Mouse (Mus musculus): Measurements from ENCODE around the gene Wrnip1. TPM values are rescaled to one million over a fixed set of nuclear protein-coding genes. Genes with fewer than 3 reads are reported as not detected.
A peak's percentile ranks its signal among the peaks of the same experiment; 100 is the strongest.

The Wrnip1 gene
- polyA plus RNA-seq, 1 experiment from 2014 or later, result 19.5 TPM

DNA sequence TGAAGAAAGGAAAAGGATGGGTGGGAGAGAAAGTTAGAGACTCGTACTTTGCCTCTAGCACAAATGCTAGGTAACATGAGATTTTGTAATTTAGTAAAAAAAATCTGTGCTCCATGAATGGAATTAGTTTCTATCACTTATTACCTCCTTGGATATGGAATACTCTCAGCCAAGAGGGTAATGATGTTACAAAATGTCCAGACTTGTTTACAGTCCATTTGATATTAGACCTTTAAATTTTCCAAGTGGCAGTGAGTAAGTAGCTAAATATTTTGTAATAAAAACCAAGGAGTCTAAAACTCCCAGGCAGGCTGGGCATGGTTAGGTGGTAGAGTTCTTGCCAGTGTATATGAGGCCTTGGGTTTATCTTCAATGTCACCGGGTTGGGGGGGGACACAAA is 14.3 kb upstream of the Wrnip1 start:
- no peaks in the 10 kb centered on the region for H3K9me3 ChIP-seq (replicated peaks)
- 94% methylated on average over 2 of the region's 2 CpGs for WGBS
- DNase-seq (ENCODE audit: low spot score), result no peak
- no peaks in the 10 kb centered on the region for H3K4me1 ChIP-seq
- H3K36me3 ChIP-seq, result no peaks in the 10 kb centered on the region
- no peak overlapping the region for H3K27ac ChIP-seq (replicated peaks)
- H3K27me3 ChIP-seq (ENCODE audit: low read depth, poor library complexity, severe bottlenecking), result no peaks in the 10 kb centered on the region
- no peak overlapping the region for H3K4me3 ChIP-seq

DNA sequence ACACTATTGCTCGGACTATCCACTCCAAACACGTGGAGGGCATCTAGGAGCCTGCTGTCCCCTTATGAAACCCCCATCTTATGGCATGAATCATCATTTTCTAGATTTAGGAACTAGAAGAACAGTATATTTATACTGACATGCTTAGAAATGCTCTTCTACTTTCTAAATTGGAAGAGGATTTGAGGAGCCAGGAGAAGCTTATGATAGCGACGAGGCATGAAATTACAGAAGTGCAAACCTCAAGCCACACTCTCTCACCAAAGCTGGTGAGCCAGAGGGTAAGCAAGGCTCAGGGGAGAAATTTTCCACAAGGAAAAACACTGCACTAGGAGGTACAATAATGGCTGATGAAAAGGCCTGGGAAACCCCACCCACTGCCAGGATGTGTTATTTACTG is 12.1 kb upstream of the Wrnip1 start:
- H3K36me3 ChIP-seq, result no peaks in the 10 kb centered on the region
- WGBS, result 79% methylated on average over 4 of the region's 4 CpGs
- DNase-seq (ENCODE audit: low spot score), result no peak
- H3K4me1 ChIP-seq, result no peaks in the 10 kb centered on the region
- H3K4me3 ChIP-seq, result no peak overlapping the region
- no peaks in the 10 kb centered on the region for H3K9me3 ChIP-seq (replicated peaks)
- no peaks in the 10 kb centered on the region for H3K27me3 ChIP-seq (ENCODE audit: low read depth, poor library complexity, severe bottlenecking)
- no peak overlapping the region for H3K27ac ChIP-seq (replicated peaks)

- no peaks in the 10 kb centered on the region for H3K36me3 ChIP-seq
- H3K9me3 ChIP-seq (replicated peaks), result no peaks in the 10 kb centered on the region
- no peak for DNase-seq (ENCODE audit: low spot score)
- no peaks in the 10 kb centered on the region for H3K27me3 ChIP-seq (ENCODE audit: low read depth, poor library complexity, severe bottlenecking)
- WGBS, result 81% methylated on average over 2 of the region's 2 CpGs
- H3K4me1 ChIP-seq, result no peaks in the 10 kb centered on the region
- H3K4me3 ChIP-seq, result no peak overlapping the region
- no peak overlapping the region for H3K27ac ChIP-seq (replicated peaks)
Observed at GRCm38 (mm10) chr13:32794619-32795018, 7.2 kb upstream of the Wrnip1 start.

GRCm38 (mm10) chr13:32795166-32795565 is 6.7 kb upstream of the Wrnip1 start:
- Histone ChIP-seq H3K4me1 (no peaks in the 10 kb centered on the region), H3K4me3 (no peak overlapping the region), H3K36me3 (no peaks in the 10 kb centered on the region), H3K9me3 (replicated peaks) (no peaks in the 10 kb centered on the region), H3K27ac (replicated peaks) (no peak overlapping the region), H3K27me3 (ENCODE audit: low read depth, poor library complexity, severe bottlenecking) (no peaks in the 10 kb centered on the region)
- 91% methylated on average over 5 of the region's 5 CpGs for WGBS
- no peak for DNase-seq (ENCODE audit: low spot score)

DNA sequence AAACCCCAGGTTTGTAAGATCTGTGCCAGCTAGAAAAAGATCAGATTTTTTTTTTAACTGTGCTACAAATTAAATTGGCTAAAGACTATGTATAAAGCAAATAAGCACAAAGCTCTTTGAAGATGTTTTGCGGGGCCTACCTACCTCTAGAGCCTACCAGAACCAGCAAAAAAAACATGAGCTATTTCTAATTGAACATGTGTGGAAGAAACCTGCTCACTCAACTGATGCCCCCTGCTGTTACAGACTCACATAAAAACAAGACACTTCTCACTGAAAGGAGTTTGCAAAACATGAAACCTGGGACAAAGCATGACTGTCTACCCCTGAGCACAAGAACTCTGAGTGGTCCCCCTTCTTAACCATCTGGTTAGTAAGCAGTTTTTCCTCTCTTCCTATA is 4.8 kb upstream of the Wrnip1 start:
- Histone ChIP-seq H3K4me3 (no peak overlapping the region), H3K27me3 (ENCODE audit: low read depth, poor library complexity, severe bottlenecking) (no peaks in the 10 kb centered on the region), H3K36me3 (no peaks in the 10 kb centered on the region), H3K27ac (replicated peaks) (no peak overlapping the region), H3K9me3 (replicated peaks) (no peaks in the 10 kb centered on the region), H3K4me1 (peaks cover 8% of the 10 kb centered on the region)
- DNase-seq (ENCODE audit: low spot score), result no peak
- 91% methylated on average over 1 of the region's 1 CpGs for WGBS

GRCm38 (mm10) chr13:32799131-32799530 is 2.7 kb upstream of the Wrnip1 start:
- Histone ChIP-seq H3K36me3 (no peaks in the 10 kb centered on the region), H3K4me1 (peaks cover 29% of the 10 kb centered on the region), H3K9me3 (replicated peaks) (no peaks in the 10 kb centered on the region), H3K4me3 (no peak overlapping the region), H3K27me3 (ENCODE audit: low read depth, poor library complexity, severe bottlenecking) (no peaks in the 10 kb centered on the region), H3K27ac (replicated peaks) (no peak overlapping the region)
- no peak for DNase-seq (ENCODE audit: low spot score)
- 74% methylated on average over 2 of the region's 2 CpGs for WGBS

DNA sequence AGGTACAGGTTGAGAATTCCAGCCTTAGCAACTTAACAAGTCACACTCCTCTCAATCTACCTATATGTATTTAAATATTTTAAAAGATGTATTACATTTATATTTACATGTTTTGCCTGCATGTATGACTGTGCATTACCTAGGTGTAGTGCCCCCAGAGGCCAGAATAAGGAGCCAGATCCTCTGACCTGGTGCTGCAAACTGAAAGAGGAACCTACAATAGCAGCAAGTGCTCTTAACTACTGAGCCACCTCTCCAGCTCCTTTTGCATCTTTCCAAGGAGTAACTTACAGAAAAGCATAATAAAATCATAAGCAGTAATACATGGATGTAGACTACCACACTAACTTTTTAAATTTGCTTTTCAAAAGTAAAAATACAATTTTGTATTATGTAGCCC is 979 bp upstream of the Wrnip1 start:
- Histone ChIP-seq H3K36me3 (no peaks in the 10 kb centered on the region), H3K9me3 (replicated peaks) (no peaks in the 10 kb centered on the region), H3K4me1 (peaks cover 44% of the 10 kb centered on the region), H3K27ac (replicated peaks) (no peak overlapping the region), H3K4me3 (peak overlapping the region; percentile 85), H3K27me3 (ENCODE audit: low read depth, poor library complexity, severe bottlenecking) (no peaks in the 10 kb centered on the region)
- DNase-seq (ENCODE audit: low spot score), result no peak

DNA sequence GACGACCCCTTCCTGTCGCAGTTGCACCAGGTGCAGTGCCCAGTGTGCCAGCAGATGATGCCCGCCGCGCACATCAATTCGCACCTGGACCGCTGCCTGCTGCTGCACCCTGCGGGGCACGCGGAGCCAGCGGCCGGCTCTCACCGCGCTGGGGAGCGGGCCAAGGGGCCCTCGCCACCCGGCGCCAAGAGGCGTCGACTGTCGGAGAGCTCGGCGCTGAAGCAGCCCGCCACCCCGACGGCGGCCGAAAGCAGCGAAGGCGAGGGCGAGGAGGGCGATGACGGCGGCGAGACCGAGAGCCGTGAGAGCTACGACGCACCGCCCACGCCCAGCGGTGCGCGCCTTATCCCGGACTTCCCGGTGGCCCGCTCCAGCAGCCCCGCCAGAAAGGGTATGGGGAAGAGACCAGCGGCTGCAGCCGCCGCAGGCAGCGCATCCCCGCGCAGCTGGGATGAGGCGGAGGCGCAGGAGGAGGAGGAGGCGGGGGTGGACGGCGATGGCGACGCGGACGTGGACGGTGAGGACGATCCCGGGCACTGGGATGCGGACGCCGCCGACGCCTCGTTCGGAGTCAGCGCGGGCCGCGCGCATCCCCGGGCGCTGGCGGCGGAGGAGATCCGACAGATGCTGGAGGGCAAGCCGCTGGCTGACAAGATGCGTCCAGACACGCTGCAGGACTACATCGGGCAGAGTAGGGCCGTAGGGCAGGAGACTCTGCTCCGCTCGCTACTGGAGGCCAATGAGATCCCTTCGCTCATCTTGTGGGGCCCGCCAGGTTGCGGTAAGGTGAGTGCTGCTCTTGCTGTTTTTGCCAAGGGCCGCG is 632 bp downstream of the Wrnip1 start, which contains the start of gene D930007J09Rik:
TSS of gene D930007J09Rik (minus strand) at position 591 of the 823 bp plus-strand sequence.
- no peaks in the 10 kb centered on the region; the same call in 1 of the 2 replicates for H3K27me3 ChIP-seq (ENCODE audit: low read depth, poor library complexity, severe bottlenecking)
- no peaks in the 10 kb centered on the region for H3K9me3 ChIP-seq (replicated peaks)
- H3K4me3 ChIP-seq, result peak within 1 kb of the TSS; percentile 85
- peaks cover 53% of the 10 kb centered on the region for H3K4me1 ChIP-seq
- peaks cover 15% of the 10 kb centered on the region for H3K36me3 ChIP-seq
- WGBS, result under 1% methylated on average over 95 of the region's 95 CpGs
- H3K27ac ChIP-seq (replicated peaks), result peak within 1 kb of the TSS; percentile 91
- DNase-seq (ENCODE audit: low spot score), result peak; percentile 70

GRCm38 (mm10) chr13:32803701-32804345 is 2.0 kb downstream of the Wrnip1 start:
- no peaks in the 10 kb centered on the region for H3K9me3 ChIP-seq (replicated peaks)
- WGBS, result 78% methylated on average over 4 of the region's 4 CpGs
- H3K4me1 ChIP-seq, result peaks cover 61% of the 10 kb centered on the region
- peak overlapping the region; percentile 85 for H3K4me3 ChIP-seq
- H3K36me3 ChIP-seq, result peaks cover 28% of the 10 kb centered on the region
- DNase-seq (ENCODE audit: low spot score), result no peak
- no peak overlapping the region for H3K27ac ChIP-seq (replicated peaks)
- H3K27me3 ChIP-seq (ENCODE audit: low read depth, poor library complexity, severe bottlenecking), result no peaks in the 10 kb centered on the region; the same call in 1 of the 2 replicates

DNA sequence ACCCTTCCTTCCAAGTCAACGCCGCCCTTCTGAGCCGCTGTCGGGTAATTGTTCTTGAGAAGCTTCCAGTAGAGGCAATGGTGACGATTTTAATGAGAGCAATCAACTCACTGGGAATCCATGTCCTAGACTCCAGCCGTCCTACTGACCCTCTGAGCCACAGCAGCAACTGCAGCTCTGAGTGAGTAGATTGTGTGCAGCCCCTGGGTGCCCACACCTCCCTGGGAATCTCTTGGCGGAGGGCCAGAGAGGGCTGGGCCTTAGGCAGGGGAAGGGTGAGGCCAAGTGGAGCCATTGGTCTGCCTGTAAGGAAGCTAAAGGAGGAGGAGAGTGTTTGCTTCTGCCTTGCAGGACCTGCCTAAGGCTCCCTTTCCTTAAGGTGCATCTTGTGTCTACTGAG is 5.0 kb downstream of the Wrnip1 start:
- H3K4me1 ChIP-seq, result peaks cover 54% of the 10 kb centered on the region
- peaks cover 42% of the 10 kb centered on the region for H3K36me3 ChIP-seq
- no peak for DNase-seq (ENCODE audit: low spot score)
- no peaks in the 10 kb centered on the region; the same call in 1 of the 2 replicates for H3K27me3 ChIP-seq (ENCODE audit: low read depth, poor library complexity, severe bottlenecking)
- H3K4me3 ChIP-seq, result no peak overlapping the region
- H3K27ac ChIP-seq (replicated peaks), result no peak overlapping the region
- H3K9me3 ChIP-seq (replicated peaks), result no peaks in the 10 kb centered on the region
- WGBS, result 88% methylated on average over 7 of the region's 7 CpGs

- Histone ChIP-seq H3K9me3 (replicated peaks) (no peaks in the 10 kb centered on the region), H3K27ac (replicated peaks) (no peak overlapping the region), H3K4me1 (peaks cover 47% of the 10 kb centered on the region), H3K4me3 (no peak overlapping the region), H3K36me3 (peaks cover 43% of the 10 kb centered on the region), H3K27me3 (ENCODE audit: low read depth, poor library complexity, severe bottlenecking) (no peaks in the 10 kb centered on the region; the same call in 1 of the 2 replicates)
- 39% methylated on average over 3 of the region's 3 CpGs for WGBS
- no peak for DNase-seq (ENCODE audit: low spot score)
Observed at GRCm38 (mm10) chr13:32807624-32808023, 5.8 kb downstream of the Wrnip1 start.

- no peak for DNase-seq (ENCODE audit: low spot score)
- Histone ChIP-seq H3K4me1 (no peaks in the 10 kb centered on the region), H3K27me3 (ENCODE audit: low read depth, poor library complexity, severe bottlenecking) (no peaks in the 10 kb centered on the region), H3K4me3 (no peak overlapping the region), H3K36me3 (peaks cover 81% of the 10 kb centered on the region), H3K9me3 (replicated peaks) (no peaks in the 10 kb centered on the region), H3K27ac (replicated peaks) (no peak overlapping the region)
- 92% methylated on average over 3 of the region's 3 CpGs for WGBS
Observed at GRCm38 (mm10) chr13:32819241-32819640, 17.4 kb downstream of the Wrnip1 start.

DNA sequence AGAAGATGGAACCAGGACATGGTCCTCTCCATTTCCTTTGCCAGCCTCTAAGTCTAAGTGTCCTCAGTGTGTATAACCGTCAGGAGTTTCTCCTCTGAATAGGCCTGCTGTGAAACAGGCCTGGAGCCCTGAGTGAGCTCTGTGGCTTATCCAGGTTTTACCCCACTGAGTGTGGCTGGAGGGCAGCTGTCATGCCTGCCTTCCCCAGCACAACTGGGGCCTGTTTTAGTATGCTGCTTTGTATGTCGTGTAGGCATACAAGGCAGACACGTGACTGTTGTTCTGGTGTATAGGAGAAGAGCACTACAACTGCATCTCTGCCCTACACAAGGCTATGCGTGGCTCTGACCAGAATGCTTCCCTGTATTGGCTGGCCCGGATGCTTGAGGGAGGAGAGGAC is 18.1 kb downstream of the Wrnip1 start:
- Histone ChIP-seq H3K36me3 (peaks cover 74% of the 10 kb centered on the region), H3K9me3 (replicated peaks) (no peaks in the 10 kb centered on the region)

More for the DNA sequence above, 18.1 kb downstream of the Wrnip1 start:
- H3K27ac ChIP-seq (replicated peaks), result no peak overlapping the region
- no peak overlapping the region for H3K4me3 ChIP-seq
- 89% methylated on average over 5 of the region's 5 CpGs for WGBS
- no peak for DNase-seq (ENCODE audit: low spot score)
- H3K27me3 ChIP-seq (ENCODE audit: low read depth, poor library complexity, severe bottlenecking), result no peaks in the 10 kb centered on the region
- H3K4me1 ChIP-seq, result no peaks in the 10 kb centered on the region
